Mouse (Mus musculus) layer of hippocampus, adult 2 months (tissue): ENCODE data around the gene Emsy. TPM values are rescaled to one million over a fixed set of nuclear protein-coding genes. Genes with fewer than 3 reads are reported as not detected.

Experiments
- DNase-seq, 2 experiments: peaks; one replicate each; pipeline ENCODE4 v3.0.0; 2022; ENCODE audit warnings: low spot score in 2 of 2
- H3K27ac ChIP-seq: fragments of 200-600 bp; 2 replicates; pipeline ENCODE4 v1.8.1; 2022
- H3K4me3 ChIP-seq: fragments of 200-600 bp; 2 replicates; pipeline ENCODE4 v1.8.1; 2022; ENCODE audit warnings: mild to moderate bottlenecking
- CTCF ChIP-seq: fragments of 200-600 bp; conservative IDR thresholded peaks from 2 replicates; pipeline ENCODE4 v1.8.1; 2022; ENCODE audit warnings: antibody characterized with exemption, mild to moderate bottlenecking, moderate library complexity
- total RNA-seq, 2 experiments: library from RNA; stranded (reverse); gene quantifications; 2 replicates each; pipeline ENCODE4 v1.2.3; 2021

The Emsy gene
- total RNA-seq, 2 experiments from 2014 or later = 69.9 to 82.7 TPM

- TF ChIP-seq CTCF = no peak
- DNase-seq = no peak
- H3K27ac ChIP-seq = no peak overlapping the region
- H3K4me3 ChIP-seq = no peak overlapping the region
Observed at GRCm38 (mm10) chr7:98584555-98584954, 72.0 kb downstream of the Emsy start.

GRCm38 (mm10) chr7:98581266-98581665 lies 75.3 kb downstream of the Emsy start:
- TF ChIP-seq CTCF = no peak
- H3K4me3 ChIP-seq = no peak overlapping the region
- DNase-seq = no peak
- no peak overlapping the region for H3K27ac ChIP-seq

- TF ChIP-seq CTCF = no peak
- no peak for DNase-seq
- Histone ChIP-seq H3K27ac (no peak overlapping the region), H3K4me3 (no peak overlapping the region)
Observed at GRCm38 (mm10) chr7:98580441-98580840, 76.1 kb downstream of the Emsy start.

- no peak for DNase-seq
- Histone ChIP-seq H3K4me3 (no peak overlapping the region), H3K27ac (no peak overlapping the region)
- TF ChIP-seq CTCF = no peak
Observed at GRCm38 (mm10) chr7:98579731-98580130, 76.9 kb downstream of the Emsy start.

- TF ChIP-seq CTCF = no peak
- no peak for DNase-seq
- no peak overlapping the region for H3K4me3 ChIP-seq
- no peak overlapping the region for H3K27ac ChIP-seq
Observed at GRCm38 (mm10) chr7:98577461-98577860, 79.1 kb downstream of the Emsy start.

- Histone ChIP-seq H3K4me3 (no peak overlapping the region), H3K27ac (no peak overlapping the region)
- no peak for DNase-seq
- no peak for TF ChIP-seq CTCF
Observed at GRCm38 (mm10) chr7:98575651-98576239, 80.8 kb downstream of the Emsy start.

- H3K4me3 ChIP-seq = no peak overlapping the region
- DNase-seq = no peak
- no peak overlapping the region for H3K27ac ChIP-seq
- TF ChIP-seq CTCF = no peak
Observed at GRCm38 (mm10) chr7:98574771-98575191, 81.8 kb downstream of the Emsy start.

GRCm38 (mm10) chr7:98574271-98574670 lies 82.3 kb downstream of the Emsy start:
- DNase-seq = no peak
- Histone ChIP-seq H3K27ac (no peak overlapping the region), H3K4me3 (no peak overlapping the region)
- TF ChIP-seq CTCF = no peak

- Histone ChIP-seq H3K27ac (peak overlapping the region; percentile 80), H3K4me3 (no peak overlapping the region)
- TF ChIP-seq CTCF = no peak
- DNase-seq = peak; percentile 65 to 75
Observed at GRCm38 (mm10) chr7:98573231-98573781, 83.3 kb downstream of the Emsy start.

GRCm38 (mm10) chr7:98572223-98572868 lies 84.2 kb downstream of the Emsy start:
- no peak overlapping the region for H3K4me3 ChIP-seq
- H3K27ac ChIP-seq = peak overlapping the region; percentile 80
- no peak for TF ChIP-seq CTCF
- no peak for DNase-seq

GRCm38 (mm10) chr7:98570824-98571505 lies 85.6 kb downstream of the Emsy start:
- DNase-seq = peak in 1 of 2 experiments; percentile 18

GRCm38 (mm10) chr7:98567056-98567455 lies 89.5 kb downstream of the Emsy start:
- no peak overlapping the region for H3K4me3 ChIP-seq
- no peak overlapping the region for H3K27ac ChIP-seq
- no peak for DNase-seq
- TF ChIP-seq CTCF = no peak

More at GRCm38 (mm10) chr7:98570824-98571505, 85.6 kb downstream of the Emsy start:
- Histone ChIP-seq H3K27ac (no peak overlapping the region; the same call in 1 of the 2 replicates), H3K4me3 (no peak overlapping the region)
- TF ChIP-seq CTCF = no peak
